ENCODE assay signal across 7 mouse cellular contexts in genomic region chr2:57919102-57919731, GRCm38 (mm10).
A peak's percentile ranks its signal among the peaks of the same experiment; 100 is the strongest.
DNase-seq lines count a peak whose midpoint lies in the region; ATAC-seq and TF ChIP-seq lines count a peak whose summit lies in the region.

No protein-coding gene starts in this region.

- H3K4me1 ChIP-seq in hindbrain, embryonic 15.5 days (replicated peaks): no peaks in the 10 kb centered on the region
- no peaks in the 10 kb centered on the region for H3K4me1 ChIP-seq in liver, embryonic 14.5 days (replicated peaks; ENCODE audit: control insufficient read depth in 2 of 2, insufficient read depth in 2 of 2, low read length in 1 of 2)

- peak; percentile 45; the same call in 1 of the 2 replicates for TF ChIP-seq CTCF in liver, embryonic 14.5 days (IDR thresholded peaks at IDR 0.05; ENCODE audit: low read depth)

- no peak overlapping the region for H3K9ac ChIP-seq in hindbrain, embryonic 15.5 days
- H3K9ac ChIP-seq in liver, embryonic 14.5 days (replicated peaks): no peak overlapping the region

- H3K9me3 ChIP-seq in hindbrain, embryonic 15.5 days: no peaks in the 10 kb centered on the region
- H3K9me3 ChIP-seq in liver, embryonic 14.5 days (ENCODE audit: control insufficient read depth, low read length): no peaks in the 10 kb centered on the region

- no peaks in the 10 kb centered on the region for H3K36me3 ChIP-seq in hindbrain, embryonic 15.5 days
- no peaks in the 10 kb centered on the region for H3K36me3 ChIP-seq in liver, embryonic 14.5 days (replicated peaks; ENCODE audit: control insufficient read depth, insufficient read depth, low read depth)

- H3K4me2 ChIP-seq in hindbrain, embryonic 15.5 days: peak overlapping the region; percentile 35
- no peak overlapping the region for H3K4me2 ChIP-seq in liver, embryonic 14.5 days (ENCODE audit: low read depth)

- no peaks in the 10 kb centered on the region for H3K27me3 ChIP-seq in hindbrain, embryonic 15.5 days
- H3K27me3 ChIP-seq in liver, embryonic 14.5 days (ENCODE audit: control insufficient read depth, insufficient read depth, low read length): no peaks in the 10 kb centered on the region

- DNase-seq in right cerebral cortex, postnatal 10 days (ENCODE audit: low spot score in 2 of 2): peak; percentile 56 to 71
- DNase-seq in right cerebral cortex, postnatal 36 days (ENCODE audit: low spot score in 2 of 2): no peak
- DNase-seq in WW6 (ENCODE audit: low read depth, low spot score): peak; percentile 5
- DNase-seq in embryo, embryonic 10.5 days (ENCODE audit: low spot score): peak; percentile 78
- peak in 1 of 3 experiments; percentile 3 for DNase-seq in liver, embryonic 14.5 days (ENCODE audit: low read depth in 3 of 3, low spot score in 3 of 3)
- DNase-seq in retina, postnatal 7 days (ENCODE audit: low read depth, low spot score): peak; percentile 27

- no peak overlapping the region for H3K4me3 ChIP-seq in hindbrain, embryonic 15.5 days
- H3K4me3 ChIP-seq in liver, embryonic 14.5 days (ENCODE audit: insufficient read depth in 1 of 2, low read depth in 2 of 2, low read length in 2 of 2): no peak overlapping the region

- TF ChIP-seq EP300 in liver, embryonic 14.5 days (IDR thresholded peaks at IDR 0.05; ENCODE audit: low read depth): no peak

- no peak overlapping the region for H3K27ac ChIP-seq in hindbrain, embryonic 15.5 days (replicated peaks)
- H3K27ac ChIP-seq in liver, embryonic 14.5 days: no peak overlapping the region

- no peak for ATAC-seq in hindbrain, embryonic 15.5 days (ENCODE audit: low FRiP score, low read depth)
- no peak for ATAC-seq in liver, embryonic 14.5 days (ENCODE audit: insufficient read depth)

- 48% methylated on average over 14 of the region's 14 CpGs for WGBS in hindbrain, embryonic 15.5 days
- 42% methylated on average over 14 of the region's 14 CpGs for WGBS in liver, embryonic 14.5 days (ENCODE audit: insufficient replicate concordance)

Comparison
In these comparisons a context has a peak if more than half of its experiments do, and no peak if none do; other contexts are left out.
1. DNase-seq: peak in right cerebral cortex, postnatal 10 days (2 of 2), WW6 (single experiment), embryo, embryonic 10.5 days (single experiment) and retina, postnatal 7 days (single experiment); none in right cerebral cortex, postnatal 36 days (0 of 2).